Mouse (Mus musculus) 3T3-L1 (cell line): ENCODE data around the gene Arfgef2.

Source experiments
- DNase-seq: peaks from one replicate; pipeline ENCODE4 v3.0.0-alpha.2; 2015; ENCODE audit warnings: low read depth, low spot score

The Arfgef2 gene

DNA sequence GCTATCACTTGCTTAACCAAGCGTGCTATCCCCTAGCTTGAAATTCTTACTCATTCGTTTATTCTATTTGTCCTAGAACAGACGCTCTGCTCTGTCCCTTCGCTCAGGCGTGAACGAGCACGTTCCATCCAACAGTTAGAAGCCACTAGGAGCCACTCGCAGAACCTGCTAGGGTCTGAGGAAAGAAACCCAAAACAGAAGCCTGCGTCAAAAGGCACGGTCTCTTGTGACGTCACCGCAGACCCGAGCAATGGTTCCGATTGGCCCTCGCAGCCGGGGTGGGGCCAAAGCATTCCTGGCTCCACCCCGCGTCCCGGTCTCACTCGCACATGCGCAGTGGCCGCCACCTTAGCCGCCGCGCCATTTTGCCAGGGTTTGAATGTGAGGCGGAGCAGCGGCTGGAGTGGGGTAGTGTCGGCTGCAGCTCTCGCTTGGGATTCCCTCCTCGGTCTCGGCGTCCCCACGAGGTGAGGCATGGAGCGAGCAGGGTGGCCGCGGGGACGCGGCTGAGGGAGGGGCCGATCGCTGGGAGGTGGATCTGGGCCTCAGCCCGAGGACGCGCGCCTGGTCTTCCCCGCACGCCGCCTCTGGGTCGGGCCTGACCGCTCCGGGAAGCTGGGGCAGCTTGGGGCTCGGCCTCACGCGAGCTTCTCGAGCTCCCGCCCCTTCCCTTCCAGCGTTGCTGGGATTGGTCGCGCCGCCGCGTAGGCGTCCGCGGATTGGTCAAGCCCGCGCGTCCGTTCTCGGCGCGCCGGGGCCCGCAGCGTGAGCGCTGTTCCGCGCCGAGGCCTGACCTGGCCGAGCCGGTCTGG, 100.5 kb downstream of the Arfgef2 start, which contains the start of gene Cse1l:
Gene Cse1l, plus strand, starts transcription at position 330 of the 812 bp plus-strand sequence.
- DNase-seq, result peak; percentile 97

GRCm38 (mm10) chr2:166906523-166907182, 101.3 kb downstream of the Arfgef2 start:
- peak; percentile 53 for DNase-seq

GRCm38 (mm10) chr2:166909729-166910128, 104.3 kb downstream of the Arfgef2 start:
- DNase-seq, result peak; percentile 36

GRCm38 (mm10) chr2:166910536-166910935, 105.1 kb downstream of the Arfgef2 start:
- DNase-seq, result peak; percentile 18

DNA sequence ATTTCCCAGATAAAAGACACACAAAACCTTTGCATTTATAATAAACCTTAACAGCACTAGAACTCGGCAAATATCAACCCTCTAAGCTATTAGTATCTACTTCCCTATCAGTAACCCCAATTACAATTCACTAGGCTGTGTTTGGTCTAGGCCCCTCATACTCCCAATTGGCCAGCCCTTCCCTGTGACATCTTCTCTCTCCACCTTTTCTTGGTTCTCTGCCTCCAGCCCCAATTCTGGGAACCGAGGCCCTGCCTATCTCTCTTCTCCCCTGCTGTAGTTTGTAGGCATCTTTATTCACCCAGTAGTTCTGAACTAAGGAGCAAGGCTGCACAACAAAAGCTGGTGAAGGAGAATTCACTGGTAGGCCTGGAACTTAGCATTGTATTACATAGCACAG, 118.6 kb downstream of the Arfgef2 start:
- no peak for DNase-seq

- DNase-seq, result no peak
These were observed 128.6 kb downstream of the Arfgef2 start for GRCm38 (mm10) chr2:166933943-166934342.

- no peak for DNase-seq
These were observed 129.0 kb downstream of the Arfgef2 start for GRCm38 (mm10) chr2:166934416-166934815.

GRCm38 (mm10) chr2:166935582-166935981, 130.2 kb downstream of the Arfgef2 start:
- no peak for DNase-seq

DNA sequence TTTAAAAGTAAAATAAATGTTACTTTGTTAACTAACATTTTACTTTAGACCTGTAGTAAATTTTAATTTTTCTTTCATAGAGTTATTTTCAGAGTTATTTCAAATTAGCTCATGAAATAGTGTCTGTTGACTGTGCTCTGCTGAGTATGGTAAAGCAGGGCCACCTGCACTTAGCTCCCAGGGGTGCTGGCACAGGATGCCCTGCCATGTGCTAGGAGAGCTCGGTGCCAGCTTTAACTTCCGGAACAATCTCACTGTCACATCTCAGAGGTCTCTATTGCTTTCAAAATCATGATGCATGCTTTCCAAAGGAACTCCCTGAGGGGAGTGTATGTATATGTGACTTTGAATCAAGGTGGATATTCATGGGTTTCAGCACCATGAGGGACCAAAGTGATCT, 130.8 kb downstream of the Arfgef2 start:
- no peak for DNase-seq

DNA sequence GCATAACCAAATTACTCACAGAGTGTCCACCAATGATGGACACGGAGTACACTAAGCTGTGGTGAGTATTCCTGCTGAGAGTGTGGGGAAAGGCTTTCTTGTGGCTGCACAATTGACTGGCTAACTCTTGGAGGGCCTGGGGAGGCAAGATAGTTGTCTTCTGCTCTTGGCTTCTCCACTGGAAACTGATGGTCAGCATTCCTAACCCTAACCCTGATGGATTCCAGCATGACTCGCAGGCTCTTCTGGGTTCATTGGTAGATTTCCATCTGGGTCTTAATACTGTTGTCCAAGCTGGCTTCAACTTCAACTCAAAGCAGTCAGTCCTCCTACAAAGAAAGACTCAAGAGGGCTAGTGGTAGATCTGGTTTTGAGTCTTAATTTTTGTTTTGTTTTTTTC, 137.8 kb downstream of the Arfgef2 start:
- peak; percentile 68 for DNase-seq

- no peak for DNase-seq
These were observed 139.0 kb downstream of the Arfgef2 start for GRCm38 (mm10) chr2:166944346-166944745.

DNA sequence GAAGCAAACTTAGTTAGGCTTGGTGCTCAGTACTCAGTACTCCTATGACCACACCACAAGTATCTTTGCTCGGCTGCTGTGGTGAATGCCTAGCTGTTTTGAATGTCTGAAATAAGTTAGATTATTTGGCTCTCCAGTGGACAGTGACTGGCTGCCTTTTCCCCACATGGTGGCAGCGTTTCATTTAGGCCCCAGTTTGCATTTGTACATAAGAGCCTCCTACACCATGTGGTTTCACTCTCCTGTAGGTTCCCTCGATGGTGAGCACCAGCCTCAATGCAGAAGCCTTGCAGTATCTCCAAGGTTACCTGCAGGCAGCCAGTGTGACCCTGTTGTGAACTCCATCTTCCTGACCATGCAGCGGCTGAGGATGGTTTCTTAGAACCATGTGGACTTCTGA, 140.1 kb downstream of the Arfgef2 start:
- DNase-seq, result peak; percentile 81
